Mouse (Mus musculus) liver, embryonic 11.5 days (tissue): ENCODE measurements around the gene Kpna1. TPM values are rescaled to one million over a fixed set of nuclear protein-coding genes. Genes with fewer than 3 reads are reported as not detected.
A peak's percentile ranks its signal among the peaks of the same experiment; 100 is the strongest.
"Not testable (repeated sequence)": the region's sequence is repeated elsewhere in the genome, so short reads cannot be mapped to it uniquely, and the experiment has no call there.

Experiments
- ATAC-seq: fragments of 200-750 bp; cut with Nextera tagmentation; replicated peaks from 2 replicates; pipeline ENCODE4 v1.8.0; 2017; ENCODE audit warnings: moderate number of reproducible peaks, mild to moderate bottlenecking, moderate TSS enrichment, moderate library complexity; ENCODE audit not compliant: low FRiP score
- DNase-seq: peaks from one replicate; pipeline ENCODE4 v3.0.0-alpha.2; 2017; ENCODE audit warnings: low spot score
- H3K27ac ChIP-seq: fragments of 300-500 bp; sonication (generic); 2 replicates; pipeline ENCODE4 v1.5.1; 2014; ENCODE audit warnings: mild to moderate bottlenecking, low read depth, low read length, control low read depth
- H3K27me3 ChIP-seq: fragments of 300-500 bp; sonication (generic); replicated peaks from 2 replicates; pipeline ENCODE4 v1.6.1; 2014; ENCODE audit warnings: low read length, mixed read lengths; ENCODE audit not compliant: control insufficient read depth, insufficient read depth
- H3K36me3 ChIP-seq: fragments of 300-500 bp; sonication (generic); 2 replicates; pipeline ENCODE4 v1.6.1; 2014; ENCODE audit warnings: mild to moderate bottlenecking, low read length, moderate library complexity, mixed read lengths; ENCODE audit not compliant: control insufficient read depth, insufficient read depth
- H3K4me1 ChIP-seq: fragments of 300-500 bp; sonication (generic); replicated peaks from 2 replicates; pipeline ENCODE4 v1.6.1; 2014; ENCODE audit warnings: low read length, mixed read lengths; ENCODE audit not compliant: control insufficient read depth, insufficient read depth
- H3K4me2 ChIP-seq: fragments of 300-500 bp; sonication (generic); 2 replicates; pipeline ENCODE4 v1.6.1; 2014; ENCODE audit warnings: mild to moderate bottlenecking, control low read depth, moderate library complexity
- H3K4me3 ChIP-seq: fragments of 300-500 bp; sonication (generic); 2 replicates; pipeline ENCODE4 v1.5.1; 2014; ENCODE audit warnings: low read depth, low read length, control low read depth
- H3K9ac ChIP-seq: fragments of 300-500 bp; sonication (generic); 2 replicates; pipeline ENCODE4 v1.6.1; 2014; ENCODE audit warnings: low read depth, low read length, control low read depth
- H3K9me3 ChIP-seq: fragments of 300-500 bp; sonication (generic); 2 replicates; pipeline ENCODE4 v1.6.1; 2016; ENCODE audit warnings: low read length, inconsistent platforms, mixed read lengths; ENCODE audit not compliant: control insufficient read depth
- WGBS: fragments of 180-500 bp; shearing (Covaris S2); extraction: QIAGEN DNeasy Blood & Tissue Kit; methylation state at CpG from one replicate; pipeline ENCODE4 v1.1.7; 2014; 5-methylcytosine and 5-hydroxymethylcytosine counted together
- polyA plus RNA-seq: library from polyadenylated mRNA; unstranded; fragments of >200 nt; fragmentation: Nextera tagmentation; extraction: Ambion mirVana; gene quantifications from 2 replicates; pipeline ENCODE4 v1.2.1, GENCODE M21; 2014

The Kpna1 gene
- polyA plus RNA-seq, 1 experiment from 2014 or later = 53.6 TPM

GRCm38 (mm10) chr16:35951216-35951615 is 27.3 kb upstream of the Kpna1 start:
- H3K9me3 ChIP-seq = no peaks in the 10 kb centered on the region
- no peaks in the 10 kb centered on the region for H3K36me3 ChIP-seq
- no peak overlapping the region for H3K4me3 ChIP-seq
- WGBS = 86% methylated on average over 3 of the region's 3 CpGs
- no peak for ATAC-seq
- H3K27me3 ChIP-seq = no peaks in the 10 kb centered on the region
- H3K9ac ChIP-seq = no peak overlapping the region
- DNase-seq = no peak
- H3K4me2 ChIP-seq = no peak overlapping the region
- no peaks in the 10 kb centered on the region for H3K4me1 ChIP-seq
- no peak overlapping the region for H3K27ac ChIP-seq

GRCm38 (mm10) chr16:35952628-35953130 is 25.9 kb upstream of the Kpna1 start:
- ATAC-seq (no peak), DNase-seq (no peak)
- Histone ChIP-seq H3K4me3 (no peak overlapping the region), H3K9ac (no peak overlapping the region), H3K4me1 (no peaks in the 10 kb centered on the region), H3K36me3 (no peaks in the 10 kb centered on the region), H3K27me3 (no peaks in the 10 kb centered on the region), H3K9me3 (no peaks in the 10 kb centered on the region), H3K4me2 (no peak overlapping the region), H3K27ac (no peak overlapping the region)
- WGBS = 78% methylated on average over 5 of the region's 5 CpGs

GRCm38 (mm10) chr16:35965991-35966390 is 12.6 kb upstream of the Kpna1 start:
- 60% methylated on average over 3 of the region's 4 CpGs for WGBS
- not testable (repeated sequence) for H3K27ac ChIP-seq

GRCm38 (mm10) chr16:35966411-35967115 is 12.0 kb upstream of the Kpna1 start:
- H3K9me3 ChIP-seq = no peaks in the 10 kb centered on the region
- 53% methylated on average over 5 of the region's 5 CpGs for WGBS
- no peak overlapping the region for H3K27ac ChIP-seq
- no peak overlapping the region for H3K9ac ChIP-seq
- ATAC-seq (no peak), DNase-seq (no peak)
- no peak overlapping the region for H3K4me3 ChIP-seq
- no peaks in the 10 kb centered on the region for H3K4me1 ChIP-seq
- H3K36me3 ChIP-seq = no peaks in the 10 kb centered on the region
- H3K4me2 ChIP-seq = no peak overlapping the region
- H3K27me3 ChIP-seq = no peaks in the 10 kb centered on the region

More at GRCm38 (mm10) chr16:35965991-35966390, 12.6 kb upstream of the Kpna1 start:
- ATAC-seq, H3K27me3 ChIP-seq, H3K4me1 ChIP-seq, H3K4me2 ChIP-seq, H3K9ac ChIP-seq, H3K9me3 ChIP-seq, DNase-seq, H3K4me3 ChIP-seq, H3K36me3 ChIP-seq: not testable (repeated sequence)

- Histone ChIP-seq H3K4me1 (no peaks in the 10 kb centered on the region), H3K4me3 (no peak overlapping the region), H3K27me3 (no peaks in the 10 kb centered on the region), H3K9me3 (no peaks in the 10 kb centered on the region), H3K9ac (no peak overlapping the region), H3K27ac (no peak overlapping the region), H3K36me3 (no peaks in the 10 kb centered on the region), H3K4me2 (no peak overlapping the region)
- WGBS = 84% methylated on average over 4 of the region's 4 CpGs
- no peak for DNase-seq
- ATAC-seq = no peak
These were observed 11.2 kb upstream of the Kpna1 start for GRCm38 (mm10) chr16:35967319-35967718.

GRCm38 (mm10) chr16:35968149-35968548 is 10.4 kb upstream of the Kpna1 start:
- 55% methylated on average over 2 of the region's 2 CpGs for WGBS
- Histone ChIP-seq H3K4me2 (no peak overlapping the region), H3K4me1 (no peaks in the 10 kb centered on the region), H3K9ac (no peak overlapping the region), H3K27ac (no peak overlapping the region), H3K4me3 (no peak overlapping the region), H3K27me3 (no peaks in the 10 kb centered on the region), H3K9me3 (no peaks in the 10 kb centered on the region), H3K36me3 (no peaks in the 10 kb centered on the region)
- DNase-seq = no peak
- ATAC-seq = no peak

- no peaks in the 10 kb centered on the region for H3K27me3 ChIP-seq
- H3K36me3 ChIP-seq = no peaks in the 10 kb centered on the region
- no peaks in the 10 kb centered on the region for H3K9me3 ChIP-seq
- H3K27ac ChIP-seq = no peak overlapping the region
- ATAC-seq (no peak), DNase-seq (no peak)
- no peak overlapping the region for H3K4me2 ChIP-seq
- WGBS = 48% methylated on average over 1 of the region's 1 CpGs
- no peaks in the 10 kb centered on the region for H3K4me1 ChIP-seq
- H3K4me3 ChIP-seq = no peak overlapping the region
- no peak overlapping the region for H3K9ac ChIP-seq
These were observed 4.5 kb upstream of the Kpna1 start for GRCm38 (mm10) chr16:35974021-35974420.

- Histone ChIP-seq H3K4me1 (peaks cover 2% of the 10 kb centered on the region; the same call in 1 of the 2 replicates), H3K27ac (no peak overlapping the region), H3K9me3 (no peaks in the 10 kb centered on the region), H3K9ac (no peak overlapping the region), H3K27me3 (no peaks in the 10 kb centered on the region), H3K36me3 (no peaks in the 10 kb centered on the region), H3K4me3 (no peak overlapping the region), H3K4me2 (no peak overlapping the region)
- ATAC-seq (peak; percentile 93), DNase-seq (peak; percentile 100)
- 36% methylated on average over 19 of the region's 19 CpGs for WGBS
These were observed 2.8 kb downstream of the Kpna1 start for GRCm38 (mm10) chr16:35981363-35981821.

- DNase-seq (no peak), ATAC-seq (no peak)
- Histone ChIP-seq H3K9ac (peak overlapping the region; percentile 96), H3K36me3 (no peaks in the 10 kb centered on the region), H3K4me3 (peak overlapping the region; percentile 88), H3K9me3 (no peaks in the 10 kb centered on the region), H3K4me1 (peaks cover 3% of the 10 kb centered on the region; the same call in 1 of the 2 replicates), H3K27me3 (no peaks in the 10 kb centered on the region), H3K4me2 (peak overlapping the region; percentile 83), H3K27ac (peak overlapping the region; percentile 98)
- WGBS = 3% methylated on average over 15 of the region's 15 CpGs
These were observed 4.0 kb downstream of the Kpna1 start for GRCm38 (mm10) chr16:35982506-35982901.
